Mouse (Mus musculus): ENCODE data around the gene Spem2. TPM values are rescaled to one million over a fixed set of nuclear protein-coding genes. Genes with fewer than 3 reads are reported as not detected.

Spem2 gene
- polyA plus RNA-seq, 1 experiment from 2014 or later, result not detected

GRCm38 (mm10) chr11:69848021-69848420 is 29.8 kb upstream of the Spem2 start:
- H3K9me3 ChIP-seq, result no peaks in the 10 kb centered on the region
- H3K27ac ChIP-seq, result no peak overlapping the region
- peak overlapping the region; percentile 89; the same call in 1 of the 2 replicates for H3K9ac ChIP-seq (replicated peaks)
- H3K4me2 ChIP-seq (replicated peaks), result peak overlapping the region; percentile 70
- ATAC-seq, result no peak
- peak overlapping the region; percentile 78 for H3K4me3 ChIP-seq (replicated peaks)
- H3K36me3 ChIP-seq, result peaks cover 43% of the 10 kb centered on the region
- WGBS, result 99% methylated on average over 6 of the region's 6 CpGs
- H3K4me1 ChIP-seq (replicated peaks), result peaks cover 40% of the 10 kb centered on the region
- no peaks in the 10 kb centered on the region for H3K27me3 ChIP-seq

GRCm38 (mm10) chr11:69846738-69847688 is 28.7 kb upstream of the Spem2 start:
- H3K27ac ChIP-seq, result peak overlapping the region; percentile 95
- 11% methylated on average over 37 of the region's 37 CpGs for WGBS
- peak overlapping the region; percentile 89 for H3K9ac ChIP-seq (replicated peaks)
- H3K36me3 ChIP-seq, result peaks cover 43% of the 10 kb centered on the region
- H3K4me2 ChIP-seq (replicated peaks), result peak overlapping the region; percentile 70
- ATAC-seq, result peak; percentile 66
- no peaks in the 10 kb centered on the region for H3K9me3 ChIP-seq
- H3K4me3 ChIP-seq (replicated peaks), result peak overlapping the region; percentile 78
- H3K27me3 ChIP-seq, result no peaks in the 10 kb centered on the region
- H3K4me1 ChIP-seq (replicated peaks), result peaks cover 40% of the 10 kb centered on the region

- peak within 1 kb of the TSS; percentile 70 for H3K4me2 ChIP-seq (replicated peaks)
- H3K9me3 ChIP-seq, result no peaks in the 10 kb centered on the region
- ATAC-seq, result peak; percentile 90
- peak within 1 kb of the TSS; percentile 89 for H3K9ac ChIP-seq (replicated peaks)
- H3K27ac ChIP-seq, result peak within 1 kb of the TSS; percentile 95
- under 1% methylated on average over 38 of the region's 38 CpGs for WGBS
- H3K36me3 ChIP-seq, result peaks cover 36% of the 10 kb centered on the region
- peaks cover 40% of the 10 kb centered on the region for H3K4me1 ChIP-seq (replicated peaks)
- peak within 1 kb of the TSS; percentile 78 for H3K4me3 ChIP-seq (replicated peaks)
- H3K27me3 ChIP-seq, result no peaks in the 10 kb centered on the region
Measured at GRCm38 (mm10) chr11:69846198-69846680, 28.0 kb upstream of the Spem2 start, which contains the start of gene Plscr3. Gene Plscr3, plus strand, starts transcription at chr11:69846376.

- 0% methylated on average over 7 of the region's 7 CpGs for whole genome bisulfite sequencing
- peaks cover 34% of the 10 kb centered on the region for H3K4me1 ChIP-seq (replicated peaks)
- no peaks in the 10 kb centered on the region for H3K27me3 ChIP-seq
- 0 out of 2 replicates have a peak, but pooled peaks have one; percentile 0 for ATAC-seq
- H3K36me3 ChIP-seq, result peaks cover under 1% of the 10 kb centered on the region
- H3K4me2 ChIP-seq (replicated peaks), result peak overlapping the region; percentile 99
- peak overlapping the region; percentile 98 for H3K27ac ChIP-seq
- H3K4me3 ChIP-seq (replicated peaks), result peak overlapping the region; percentile 97
- H3K9ac ChIP-seq (replicated peaks), result peak overlapping the region; percentile 76
- no peaks in the 10 kb centered on the region for H3K9me3 ChIP-seq
Measured at GRCm38 (mm10) chr11:69838714-69839104, 20.4 kb upstream of the Spem2 start.

- H3K9ac ChIP-seq (replicated peaks), result peak within 1 kb of the TSS; percentile 99
- under 1% methylated on average over 34 of the region's 34 CpGs for WGBS
- peak within 1 kb of the TSS; percentile 99 for H3K4me2 ChIP-seq (replicated peaks)
- peak; percentile 85 for ATAC-seq
- no peaks in the 10 kb centered on the region for H3K27me3 ChIP-seq
- peak within 1 kb of the TSS; percentile 98 for H3K27ac ChIP-seq
- H3K4me3 ChIP-seq (replicated peaks), result peak within 1 kb of the TSS; percentile 97
- no peaks in the 10 kb centered on the region for H3K9me3 ChIP-seq
- H3K36me3 ChIP-seq, result peaks cover 7% of the 10 kb centered on the region
- H3K4me1 ChIP-seq (replicated peaks), result peaks cover 40% of the 10 kb centered on the region
Measured at GRCm38 (mm10) chr11:69837952-69838713, 19.9 kb upstream of the Spem2 start, which contains the start of gene Tmem256. Gene Tmem256, plus strand, starts transcription at chr11:69838514.

GRCm38 (mm10) chr11:69837604-69837951 is 19.3 kb upstream of the Spem2 start, which contains the start of gene Nlgn2:
Gene Nlgn2, minus strand, starts transcription at chr11:69837784.
- H3K36me3 ChIP-seq, result peaks cover 12% of the 10 kb centered on the region
- H3K9ac ChIP-seq (replicated peaks), result peak within 1 kb of the TSS; percentile 99
- under 1% methylated on average over 32 of the region's 32 CpGs for WGBS
- peak; percentile 70 for ATAC-seq
- peak within 1 kb of the TSS; percentile 97 for H3K4me3 ChIP-seq (replicated peaks)
- peak within 1 kb of the TSS; percentile 99 for H3K4me2 ChIP-seq (replicated peaks)
- H3K9me3 ChIP-seq, result no peaks in the 10 kb centered on the region
- peak within 1 kb of the TSS; percentile 98 for H3K27ac ChIP-seq
- H3K4me1 ChIP-seq (replicated peaks), result peaks cover 45% of the 10 kb centered on the region
- H3K27me3 ChIP-seq, result no peaks in the 10 kb centered on the region

GRCm38 (mm10) chr11:69836703-69837576 is 18.7 kb upstream of the Spem2 start:
- H3K27me3 ChIP-seq, result no peaks in the 10 kb centered on the region
- peak overlapping the region; percentile 97 for H3K4me3 ChIP-seq (replicated peaks)
- H3K4me2 ChIP-seq (replicated peaks), result peak overlapping the region; percentile 99
- H3K27ac ChIP-seq, result peak overlapping the region; percentile 98
- peak; percentile 18 for ATAC-seq
- under 1% methylated on average over 48 of the region's 52 CpGs for WGBS
- peaks cover 19% of the 10 kb centered on the region for H3K36me3 ChIP-seq
- H3K9ac ChIP-seq (replicated peaks), result peak overlapping the region; percentile 99
- peaks cover 51% of the 10 kb centered on the region for H3K4me1 ChIP-seq (replicated peaks)
- no peaks in the 10 kb centered on the region for H3K9me3 ChIP-seq

- WGBS, result 2% methylated on average over 4 of the region's 4 CpGs
- H3K9me3 ChIP-seq, result no peaks in the 10 kb centered on the region
- no peaks in the 10 kb centered on the region for H3K27me3 ChIP-seq
- peaks cover 57% of the 10 kb centered on the region for H3K4me1 ChIP-seq (replicated peaks)
- no peak for ATAC-seq
- H3K36me3 ChIP-seq, result peaks cover 28% of the 10 kb centered on the region
- H3K27ac ChIP-seq, result peak overlapping the region; percentile 98
- H3K9ac ChIP-seq (replicated peaks), result peak overlapping the region; percentile 99
- H3K4me2 ChIP-seq (replicated peaks), result peak overlapping the region; percentile 99
- peak overlapping the region; percentile 97 for H3K4me3 ChIP-seq (replicated peaks)
Measured at GRCm38 (mm10) chr11:69835966-69836335, 17.7 kb upstream of the Spem2 start.

- H3K36me3 ChIP-seq, result peaks cover 31% of the 10 kb centered on the region
- peak overlapping the region; percentile 98 for H3K27ac ChIP-seq
- peak overlapping the region; percentile 99 for H3K9ac ChIP-seq (replicated peaks)
- H3K27me3 ChIP-seq, result no peaks in the 10 kb centered on the region
- WGBS, result 3% methylated on average over 9 of the region's 9 CpGs
- H3K4me3 ChIP-seq (replicated peaks), result peak overlapping the region; percentile 97
- H3K4me2 ChIP-seq (replicated peaks), result peak overlapping the region; percentile 99
- peaks cover 58% of the 10 kb centered on the region for H3K4me1 ChIP-seq (replicated peaks)
- no peak for ATAC-seq
- no peaks in the 10 kb centered on the region for H3K9me3 ChIP-seq
Measured at GRCm38 (mm10) chr11:69835326-69835965, 17.2 kb upstream of the Spem2 start.

- 5% methylated on average over 46 of the region's 48 CpGs for WGBS
Measured at GRCm38 (mm10) chr11:69834001-69834549, 15.8 kb upstream of the Spem2 start.

More at GRCm38 (mm10) chr11:69834001-69834549, 15.8 kb upstream of the Spem2 start:
- Histone ChIP-seq H3K9me3 (no peaks in the 10 kb centered on the region), H3K9ac (replicated peaks) (peak overlapping the region; percentile 99), H3K27ac (peak overlapping the region; percentile 98), H3K4me2 (replicated peaks) (peak overlapping the region; percentile 99), H3K27me3 (no peaks in the 10 kb centered on the region), H3K36me3 (peaks cover 39% of the 10 kb centered on the region), H3K4me3 (replicated peaks) (peak overlapping the region; percentile 97), H3K4me1 (replicated peaks) (peaks cover 57% of the 10 kb centered on the region)
- no peak for ATAC-seq

Data from midbrain, embryonic 13.5 days (tissue).